Mouse (Mus musculus) cerebellum, adult 9-10 months (tissue): Measurements from ENCODE around the gene Ttc27.

ENCODE experiments used
- DNase-seq: peaks from one replicate; pipeline ENCODE4 v3.0.0; 2022

Ttc27 gene

GRCm38 (mm10) chr17:74753628-74754104, 36.1 kb downstream of the Ttc27 start:
- no peak for DNase-seq

DNA sequence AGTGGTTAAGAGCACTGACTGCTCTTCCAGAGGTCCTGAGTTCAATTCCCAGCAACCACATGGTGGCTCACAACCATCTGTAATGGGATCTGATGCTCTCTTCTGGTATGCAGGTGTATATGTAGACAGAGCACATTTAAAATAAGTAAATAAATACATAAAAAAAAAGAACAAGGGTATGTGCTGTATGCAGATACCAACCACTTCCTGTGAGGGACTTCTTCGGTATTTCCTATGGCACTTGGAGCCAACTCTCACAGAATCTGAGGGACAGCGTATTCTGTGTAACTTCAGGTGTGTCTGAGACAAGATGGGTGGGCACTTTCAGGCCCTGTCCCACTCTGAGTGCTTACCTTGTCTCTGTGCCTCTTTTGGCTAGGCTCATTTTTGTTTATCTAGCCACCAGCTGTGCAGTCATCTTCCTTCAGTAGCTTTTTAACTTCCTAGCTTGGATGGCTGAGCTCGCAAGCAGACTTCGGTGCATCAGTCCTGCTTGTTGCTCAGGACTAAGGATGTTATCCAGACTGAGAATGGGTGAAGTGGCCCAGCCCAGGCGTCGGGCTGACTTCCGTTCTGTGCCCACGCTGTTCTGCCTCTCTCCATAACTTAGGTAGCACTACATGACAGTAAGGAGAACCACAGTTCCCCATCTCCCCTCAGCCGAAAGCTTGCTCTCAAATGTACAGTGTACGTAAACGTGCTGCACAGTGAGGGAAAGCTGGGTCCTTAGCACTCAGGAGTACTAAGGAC, 37.0 kb downstream of the Ttc27 start:
- no peak for DNase-seq

GRCm38 (mm10) chr17:74769390-74769811, 51.9 kb downstream of the Ttc27 start:
- DNase-seq: no peak

GRCm38 (mm10) chr17:74772364-74772763, 54.8 kb downstream of the Ttc27 start:
- DNase-seq: no peak

DNA sequence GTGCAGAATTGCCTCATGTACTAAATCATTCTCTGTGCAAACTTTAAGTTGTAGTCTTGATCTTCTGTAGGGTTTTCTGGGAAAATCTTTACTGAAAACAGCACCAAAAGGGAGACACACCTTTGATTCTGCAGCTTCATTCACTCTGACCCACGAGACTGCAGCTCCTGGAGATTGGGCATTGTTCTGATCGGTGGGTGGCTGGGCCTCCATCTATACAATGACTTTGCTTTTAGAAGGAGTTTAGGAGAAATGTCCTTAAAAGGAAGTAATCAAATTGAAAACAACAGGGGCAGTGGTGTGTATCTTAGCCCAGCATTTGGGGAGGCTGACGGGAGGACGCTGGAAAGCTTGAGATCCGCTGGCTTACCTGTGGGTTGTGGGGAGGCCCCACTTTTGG, 56.0 kb downstream of the Ttc27 start:
- no peak for DNase-seq

DNA sequence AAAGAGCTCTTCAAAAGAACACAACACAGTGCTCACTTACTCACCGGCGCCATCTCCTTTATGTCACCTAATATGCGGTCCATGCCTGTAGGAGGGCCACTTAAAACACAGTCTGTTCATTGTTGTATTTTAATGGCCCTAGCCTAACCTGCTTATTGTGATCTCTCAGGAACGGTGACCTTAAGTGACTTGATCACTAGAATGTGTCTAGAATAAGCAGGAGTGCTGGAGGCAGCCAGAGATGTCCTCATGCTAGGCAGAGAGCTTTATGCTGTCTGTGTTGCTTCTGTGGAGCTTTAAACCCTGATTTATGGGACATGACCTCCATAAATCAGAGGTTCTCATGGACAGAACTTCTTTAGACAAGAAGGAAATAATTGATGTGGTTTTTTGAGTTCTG, 62.6 kb downstream of the Ttc27 start:
- no peak for DNase-seq

GRCm38 (mm10) chr17:74780627-74781026, 63.1 kb downstream of the Ttc27 start:
- no peak for DNase-seq

DNA sequence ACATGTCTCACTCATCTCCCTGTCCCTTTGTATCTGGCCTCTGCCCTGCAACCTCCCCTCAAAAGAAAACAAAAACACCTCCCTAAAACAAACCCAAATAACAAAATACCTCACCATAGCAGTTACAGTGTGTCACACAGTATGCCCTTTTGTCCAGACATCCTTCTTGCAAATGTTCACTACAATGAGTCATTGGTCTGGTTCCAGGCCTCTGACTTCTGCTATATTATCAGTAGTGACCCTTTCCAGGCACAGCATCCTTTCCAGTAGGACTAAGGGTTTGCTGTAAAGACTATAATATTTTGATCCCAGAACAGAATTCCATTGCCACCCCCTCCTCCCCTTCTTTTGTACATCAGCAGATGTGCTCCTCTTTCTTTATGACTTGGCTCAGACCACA, 64.4 kb downstream of the Ttc27 start:
- DNase-seq: no peak

- no peak for DNase-seq
These were observed 68.1 kb downstream of the Ttc27 start for GRCm38 (mm10) chr17:74785586-74785985.

DNA sequence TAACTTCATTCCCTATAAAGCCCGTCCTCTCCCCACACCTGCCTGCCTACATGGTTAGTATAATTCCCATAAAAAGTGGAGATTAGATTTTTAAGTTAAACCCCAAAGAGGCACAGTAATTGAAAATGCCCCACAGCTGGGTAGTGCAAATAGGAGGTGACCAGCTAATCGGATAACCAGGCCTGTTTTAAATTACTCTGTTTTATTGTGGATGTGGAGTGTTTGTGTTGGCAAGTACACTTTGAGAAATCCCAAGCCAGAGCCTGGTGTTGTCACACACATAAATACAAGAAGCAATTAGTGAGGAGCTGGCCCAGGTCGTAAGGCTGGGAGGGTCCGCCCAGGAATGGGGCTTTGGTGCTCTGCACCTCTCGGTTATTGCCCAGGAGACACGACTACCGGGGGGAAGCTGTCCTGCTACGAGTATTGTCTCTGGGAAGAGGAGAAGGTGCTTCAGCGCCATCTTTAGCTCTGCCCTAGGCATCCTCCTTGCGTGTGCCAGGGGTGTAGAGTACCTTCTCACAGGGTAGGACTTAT, 68.7 kb downstream of the Ttc27 start:
- no peak for DNase-seq

GRCm38 (mm10) chr17:74796023-74796699, 78.6 kb downstream of the Ttc27 start:
- DNase-seq: no peak

DNA sequence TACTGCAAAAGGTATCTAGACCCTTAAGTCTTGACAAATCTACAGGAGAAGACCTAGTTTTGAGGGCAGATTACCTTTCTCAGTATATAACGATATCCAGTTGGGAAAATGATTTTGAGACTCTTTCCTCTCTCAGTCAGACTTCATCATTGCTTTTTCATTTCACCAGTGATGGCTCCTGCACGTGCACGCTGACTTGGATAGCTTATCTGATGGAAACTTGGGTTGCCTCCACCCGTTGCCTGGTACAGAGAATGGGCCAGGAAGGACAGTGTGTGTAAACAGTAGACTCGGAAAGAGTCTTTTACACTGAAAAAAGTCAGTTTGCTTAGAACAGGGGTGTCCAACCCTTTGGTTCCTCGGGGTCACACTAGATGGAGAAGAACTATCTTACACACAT, 82.3 kb downstream of the Ttc27 start:
- no peak for DNase-seq

DNA sequence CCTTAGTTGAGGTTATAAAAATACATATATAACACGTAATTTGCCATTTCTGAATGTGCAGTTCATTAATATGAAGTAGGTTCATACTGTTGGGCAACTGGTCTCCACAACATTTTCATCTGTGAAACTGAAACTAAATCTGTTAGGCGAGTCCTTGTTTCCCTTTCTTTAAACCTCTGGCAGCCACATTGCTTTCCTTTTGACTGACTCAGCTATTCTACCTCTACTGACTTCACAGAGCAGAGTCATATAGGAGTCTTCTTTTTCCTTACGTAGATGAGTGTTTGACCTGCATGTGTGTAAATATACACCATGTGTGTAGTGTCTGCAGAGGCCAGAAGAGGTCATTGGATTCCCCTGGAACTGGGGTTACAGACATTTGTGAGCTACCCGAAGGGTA, 85.2 kb downstream of the Ttc27 start:
- DNase-seq: no peak

DNA sequence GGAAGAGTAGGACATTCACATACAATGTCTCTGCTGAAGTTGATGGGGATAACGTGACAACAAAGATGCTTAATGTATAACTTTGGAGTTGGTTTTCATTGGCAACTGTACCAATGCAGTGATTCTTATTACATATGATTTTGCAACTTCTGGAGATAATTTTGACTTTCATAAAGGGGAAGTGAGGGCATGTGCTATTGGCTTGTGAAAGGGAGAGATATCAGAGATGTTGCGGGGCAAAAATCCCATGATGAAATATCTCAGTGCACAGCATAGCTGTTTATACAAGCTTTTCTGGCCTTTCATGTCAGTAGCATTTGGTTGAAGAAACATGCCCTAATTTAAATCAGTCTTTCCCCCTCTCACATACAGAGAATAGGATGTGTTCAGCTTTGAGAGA, 86.3 kb downstream of the Ttc27 start:
- DNase-seq: no peak

DNA sequence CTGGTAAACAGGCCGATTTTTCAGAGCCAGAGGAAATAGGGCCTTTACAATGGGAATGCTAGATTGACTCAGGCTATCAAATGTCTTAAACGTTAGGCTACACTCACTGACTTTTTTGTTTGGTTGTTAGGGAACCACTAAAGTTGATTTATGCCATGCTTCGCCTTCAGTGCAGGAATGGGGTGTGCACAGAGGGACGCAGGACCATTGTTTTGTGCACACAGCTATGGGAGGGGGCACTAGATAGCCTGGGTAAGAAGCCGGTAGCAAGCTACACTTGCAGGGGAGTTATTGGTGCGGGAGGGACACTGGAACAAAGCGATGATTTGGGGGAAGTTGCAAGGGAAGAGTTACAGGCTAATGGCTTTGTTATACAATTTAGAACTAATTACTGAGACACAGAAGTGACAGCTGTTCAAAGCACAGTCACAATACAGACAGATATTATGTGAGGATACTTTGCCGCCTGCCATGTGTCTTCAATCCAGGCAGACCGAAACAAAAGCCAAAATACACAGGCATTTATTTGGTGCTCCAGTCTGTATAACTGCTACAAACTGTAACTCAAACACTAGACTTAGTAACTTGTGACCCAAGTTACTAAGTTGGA, 86.9 kb downstream of the Ttc27 start:
- DNase-seq: no peak

DNA sequence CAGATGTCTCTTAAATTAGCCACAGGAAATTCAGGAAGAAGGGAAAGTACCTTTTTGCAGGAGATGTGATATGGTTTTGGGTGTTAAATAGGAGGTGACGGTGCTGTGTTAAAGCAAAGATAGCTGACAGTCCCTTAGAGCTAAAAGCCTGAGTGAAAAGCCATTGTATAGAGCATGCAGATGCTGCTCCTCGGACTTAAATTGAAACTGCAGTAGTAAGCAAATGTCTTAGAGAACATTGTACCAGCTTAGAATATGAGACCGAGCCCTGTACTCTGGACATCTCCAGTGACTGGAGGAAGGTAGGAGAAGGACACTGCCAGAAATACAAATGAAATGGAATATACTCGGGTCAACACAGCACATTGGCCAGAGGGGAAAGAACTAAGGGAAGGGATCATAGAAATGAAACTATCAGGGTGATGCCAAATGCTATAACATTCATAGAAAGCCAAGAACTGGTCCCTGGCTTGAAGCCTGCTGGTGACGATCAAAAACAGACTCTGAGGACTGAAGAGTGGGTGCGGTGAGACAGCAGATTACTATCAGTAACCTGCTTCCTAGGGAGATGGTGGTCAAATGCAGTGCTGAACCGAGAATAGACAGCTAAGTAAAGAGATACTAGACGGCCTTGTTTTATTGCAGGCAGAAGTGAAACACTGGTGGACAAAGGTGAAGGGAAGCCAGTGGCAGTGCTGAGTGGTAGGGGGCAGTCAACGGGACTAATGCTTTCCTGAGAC, 90.1 kb downstream of the Ttc27 start:
- no peak for DNase-seq

DNA sequence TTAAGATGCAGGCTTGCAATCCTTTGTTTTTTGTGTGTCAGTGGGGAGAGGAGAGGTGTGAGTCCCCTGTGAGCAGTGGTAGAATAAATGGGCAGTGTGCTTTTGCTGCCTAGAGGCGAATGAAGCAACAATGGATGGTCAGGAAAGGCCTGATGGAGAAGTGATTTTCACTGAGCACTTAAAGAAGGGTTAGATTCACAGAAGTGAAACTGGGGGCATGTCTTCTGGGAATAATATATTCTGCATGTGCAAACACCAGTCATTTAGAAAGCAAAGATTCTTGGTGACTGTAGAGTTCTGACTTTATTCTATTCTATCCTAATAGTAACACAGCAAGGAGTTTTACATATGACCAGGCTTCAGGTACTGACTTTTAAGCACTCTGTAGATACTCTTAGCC, 90.8 kb downstream of the Ttc27 start:
- no peak for DNase-seq

DNA sequence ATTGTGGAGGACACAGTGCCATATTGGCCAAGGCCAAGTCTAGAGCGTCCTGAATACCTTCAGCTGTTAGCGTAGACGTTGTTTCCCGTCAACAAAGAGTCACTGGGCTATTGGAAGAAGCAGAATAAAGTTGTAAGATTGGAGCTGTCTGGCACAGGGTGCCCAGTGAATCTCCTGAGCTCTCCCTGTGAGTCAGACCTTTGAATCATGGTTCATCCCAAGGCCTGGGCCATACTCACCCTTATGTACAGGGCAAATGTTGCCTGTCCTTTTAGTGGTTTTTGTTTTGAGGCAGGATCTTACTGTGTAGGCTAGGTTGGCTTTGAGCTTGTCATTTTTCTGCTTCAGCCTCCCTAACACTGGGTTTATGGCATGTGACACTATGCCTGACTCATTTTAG, 91.4 kb downstream of the Ttc27 start:
- DNase-seq: no peak

- peak; percentile 12 for DNase-seq
These were observed 93.5 kb downstream of the Ttc27 start for GRCm38 (mm10) chr17:74810892-74811625.

GRCm38 (mm10) chr17:74819711-74820110, 102.2 kb downstream of the Ttc27 start:
- DNase-seq: no peak

DNA sequence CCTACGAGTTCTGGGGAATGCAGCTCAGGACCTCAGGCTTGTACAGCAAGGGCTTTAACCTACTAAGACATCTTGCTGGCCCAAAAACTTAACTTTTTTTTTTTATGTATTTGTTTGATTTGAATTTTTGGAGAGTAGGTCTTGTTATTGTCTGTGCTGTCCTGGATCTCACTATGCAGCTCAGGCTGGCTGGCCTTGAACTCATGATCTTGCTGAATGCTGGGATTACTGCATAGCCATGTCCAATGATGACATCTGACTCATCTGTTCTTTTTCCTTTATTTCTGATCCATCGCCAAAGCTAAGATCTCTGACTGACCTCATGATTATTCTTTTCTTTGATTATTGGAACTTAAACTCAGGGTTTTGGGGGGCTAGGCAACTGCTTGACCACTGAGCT, 113.3 kb downstream of the Ttc27 start:
- DNase-seq: no peak

DNA sequence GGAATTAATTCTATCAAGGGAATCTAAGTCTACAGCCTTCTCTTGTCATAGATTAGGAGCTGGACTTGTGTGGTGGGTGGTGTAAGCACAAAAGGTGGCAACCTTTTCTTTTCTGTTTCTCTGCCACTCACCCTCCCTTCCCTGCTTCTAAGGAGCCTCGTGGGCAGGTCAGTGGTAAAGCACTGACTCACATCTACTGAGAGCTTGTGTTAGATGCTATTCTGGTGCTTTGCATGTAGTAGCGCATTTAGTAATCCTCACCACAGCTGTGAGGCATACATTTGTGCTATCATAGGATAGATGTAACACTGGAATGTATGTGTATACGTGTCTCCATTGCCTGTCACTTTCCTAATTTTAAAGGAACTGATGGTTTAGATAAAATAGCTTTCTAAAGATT, 124.2 kb downstream of the Ttc27 start:
- no peak for DNase-seq
